ENCODE assay signal across 28 mouse cellular contexts in genomic region chr16:52432072-52432471, GRCm38 (mm10).
"Had no signal": no experiment of that assay in that cellular context is flagged by ENCODE, and none has a peak within 500 bp of the region (broad histone marks: within the 10 kb centered on the region; RNA-seq: fewer than 3 reads in every experiment).

No protein-coding gene starts in this region.

- H3K4me1 ChIP-seq: embryonic facial prominence, embryonic 10.5 days; embryonic facial prominence, embryonic 12.5 days; embryonic facial prominence, embryonic 13.5 days; embryonic facial prominence, embryonic 15.5 days; forebrain, embryonic 10.5 days; forebrain, embryonic 12.5 days; forebrain, embryonic 13.5 days had no signal

- H3K4me3 ChIP-seq: embryonic facial prominence, embryonic 10.5 days; embryonic facial prominence, embryonic 12.5 days; embryonic facial prominence, embryonic 13.5 days; embryonic facial prominence, embryonic 15.5 days; erythroblast, embryonic 14.5 days; forebrain, embryonic 10.5 days; forebrain, embryonic 12.5 days; forebrain, embryonic 13.5 days; forebrain, embryonic 15.5 days; gastrocnemius, adult 2 months; heart, adult 2 months had no signal

- H3K4me2 ChIP-seq: embryonic facial prominence, embryonic 12.5 days; embryonic facial prominence, embryonic 13.5 days; embryonic facial prominence, embryonic 15.5 days; forebrain, embryonic 12.5 days; forebrain, embryonic 13.5 days; forebrain, embryonic 15.5 days had no signal

- H3K9me3 ChIP-seq: embryonic facial prominence, embryonic 10.5 days; embryonic facial prominence, embryonic 12.5 days; embryonic facial prominence, embryonic 13.5 days; embryonic facial prominence, embryonic 15.5 days; forebrain, embryonic 10.5 days; forebrain, embryonic 12.5 days; forebrain, embryonic 13.5 days; forebrain, embryonic 15.5 days had no signal

- H3K27me3 ChIP-seq: embryonic facial prominence, embryonic 12.5 days; embryonic facial prominence, embryonic 13.5 days; embryonic facial prominence, embryonic 15.5 days; forebrain, embryonic 12.5 days; forebrain, embryonic 13.5 days; forebrain, embryonic 15.5 days had no signal

- ATAC-seq: forebrain, embryonic 13.5 days; forebrain, embryonic 14.5 days; forebrain, embryonic 15.5 days; forebrain, embryonic 16.5 days; forebrain, postnatal 0 days had no signal

- DNase-seq: cerebellum, adult 8-10 months; cerebellum, adult 9-10 months; cerebellum, adult 9-11 months; cerebellum, postnatal 10 days; cerebellum, postnatal 14 days; cerebellum, postnatal 25 days; cerebellum, postnatal 36 days; embryo, embryonic 11 days; forebrain, postnatal 0 days; gastrocnemius, adult 2 months; gastrocnemius, postnatal 10 days; gastrocnemius, postnatal 14 days; gastrocnemius, postnatal 25 days; gastrocnemius, postnatal 36 days; heart, adult 11 months; heart, adult 18-20 months; heart, adult 2 months had no signal

- H3K36me3 ChIP-seq: embryonic facial prominence, embryonic 10.5 days; embryonic facial prominence, embryonic 12.5 days; embryonic facial prominence, embryonic 13.5 days; embryonic facial prominence, embryonic 15.5 days; forebrain, embryonic 10.5 days; forebrain, embryonic 12.5 days; forebrain, embryonic 15.5 days had no signal

- H3K27ac ChIP-seq: embryonic facial prominence, embryonic 10.5 days; embryonic facial prominence, embryonic 12.5 days; embryonic facial prominence, embryonic 13.5 days; embryonic facial prominence, embryonic 15.5 days; forebrain, embryonic 10.5 days; forebrain, embryonic 12.5 days; forebrain, embryonic 13.5 days; forebrain, embryonic 15.5 days; gastrocnemius, adult 2 months; heart, adult 2 months had no signal

- H3K9ac ChIP-seq: embryonic facial prominence, embryonic 12.5 days; embryonic facial prominence, embryonic 13.5 days; embryonic facial prominence, embryonic 15.5 days; forebrain, embryonic 12.5 days; forebrain, embryonic 13.5 days; forebrain, embryonic 15.5 days; forebrain, postnatal 0 days had no signal
